Mouse (Mus musculus) spleen, postnatal 4 days (tissue): ENCODE measurements at regions not wholly inside any gene's neighbourhood (a gene's known extent, or its start where the extent isn't known, plus 50 kb on each side); places are given as distances from the start of the nearest gene placed in this dataset.
A peak's percentile ranks its signal among the peaks of the same experiment; 100 is the strongest.

Experiments
- DNase-seq, 2 experiments: peaks; one replicate each; pipeline ENCODE4 v3.0.0; 2022; ENCODE audit warnings: low spot score in 2 of 2

GRCm38 (mm10) chr6:100476550-100477366 lies 189.5 kb upstream of the Rybp start:
- DNase-seq = no peak

- no peak for DNase-seq
Measured at GRCm38 (mm10) chr6:100475341-100475955, 188.2 kb upstream of the Rybp start.

GRCm38 (mm10) chr6:100474326-100474725 lies 187.0 kb upstream of the Rybp start:
- no peak for DNase-seq

GRCm38 (mm10) chr6:100470071-100470470 lies 182.8 kb upstream of the Rybp start:
- no peak for DNase-seq

- no peak for DNase-seq
Measured at GRCm38 (mm10) chr6:100462757-100463156, 175.5 kb upstream of the Rybp start.

GRCm38 (mm10) chr6:100453401-100453800 lies 166.1 kb upstream of the Rybp start:
- no peak for DNase-seq

GRCm38 (mm10) chr6:100452097-100453002 lies 165.1 kb upstream of the Rybp start:
- DNase-seq = no peak

- no peak for DNase-seq
Measured at GRCm38 (mm10) chr6:100450108-100450507, 162.8 kb upstream of the Rybp start.

GRCm38 (mm10) chr6:100449087-100449486 lies 161.8 kb upstream of the Rybp start:
- no peak for DNase-seq

GRCm38 (mm10) chr6:100447211-100447610 lies 159.9 kb upstream of the Rybp start:
- DNase-seq = no peak

- no peak for DNase-seq
Measured at GRCm38 (mm10) chr6:100446804-100447203, 159.5 kb upstream of the Rybp start.

- no peak for DNase-seq
Measured at GRCm38 (mm10) chr6:100439071-100439737, 151.9 kb upstream of the Rybp start.

GRCm38 (mm10) chr6:100438511-100438991 lies 151.3 kb upstream of the Rybp start:
- DNase-seq = peak in 1 of 2 experiments; percentile 19

GRCm38 (mm10) chr6:100437980-100438379 lies 150.7 kb upstream of the Rybp start:
- DNase-seq = no peak

- DNase-seq = no peak
Measured at GRCm38 (mm10) chr6:100436507-100436906, 149.2 kb upstream of the Rybp start.

- DNase-seq = no peak
Measured at GRCm38 (mm10) chr6:100435222-100435621, 147.9 kb upstream of the Rybp start.

- DNase-seq = no peak
Measured at GRCm38 (mm10) chr6:100433534-100433867, 146.2 kb upstream of the Rybp start.

- DNase-seq = no peak
Measured at GRCm38 (mm10) chr6:100432688-100433533, 145.6 kb upstream of the Rybp start.

- no peak for DNase-seq
Measured at GRCm38 (mm10) chr6:100430286-100430685, 143.0 kb upstream of the Rybp start.

- no peak for DNase-seq
Measured at GRCm38 (mm10) chr6:100429511-100429910, 142.2 kb upstream of the Rybp start.

- no peak for DNase-seq
Measured at GRCm38 (mm10) chr6:100428759-100429158, 141.5 kb upstream of the Rybp start.
